Mouse (Mus musculus) neural tube, embryonic 11.5 days (tissue): Measurements from ENCODE around the gene Sh3kbp1. TPM values are rescaled to one million over a fixed set of nuclear protein-coding genes. Genes with fewer than 3 reads are reported as not detected.
A peak's percentile ranks its signal among the peaks of the same experiment; 100 is the strongest.
"Not testable (repeated sequence)": the region's sequence is repeated elsewhere in the genome, so short reads cannot be mapped to it uniquely, and the experiment has no call there.

ENCODE experiments used
- ATAC-seq: fragments of 200-750 bp; cut with Nextera tagmentation; 2 replicates; pipeline ENCODE4 v1.8.0; 2017; ENCODE audit warnings: moderate number of reproducible peaks, mild to moderate bottlenecking, moderate TSS enrichment, moderate library complexity; ENCODE audit not compliant: insufficient read depth, low FRiP score, low TSS enrichment
- DNase-seq: peaks from one replicate; pipeline ENCODE4 v3.0.0-alpha.2; 2015; ENCODE audit warnings: low spot score
- H3K27ac ChIP-seq: fragments of 300-500 bp; sonication (generic); 2 replicates; pipeline ENCODE4 v1.5.1; 2014; ENCODE audit warnings: low read depth, mild to moderate bottlenecking, low read length
- H3K27me3 ChIP-seq: fragments of 300-500 bp; sonication (generic); 2 replicates; pipeline ENCODE4 v1.6.1; 2014; ENCODE audit warnings: mild to moderate bottlenecking, low read length, mixed read lengths; ENCODE audit not compliant: control insufficient read depth, insufficient read depth
- H3K36me3 ChIP-seq: fragments of 300-500 bp; sonication (generic); 2 replicates; pipeline ENCODE4 v1.6.1; 2014; ENCODE audit warnings: mild to moderate bottlenecking, low read length, moderate library complexity, mixed read lengths; ENCODE audit not compliant: control insufficient read depth, insufficient read depth
- H3K4me1 ChIP-seq: fragments of 300-500 bp; sonication (generic); 2 replicates; pipeline ENCODE4 v1.6.1; 2014; ENCODE audit warnings: low read length, mixed read lengths; ENCODE audit not compliant: control insufficient read depth, insufficient read depth
- H3K4me2 ChIP-seq: fragments of 300-500 bp; sonication (generic); 2 replicates; pipeline ENCODE4 v1.6.1; 2014; ENCODE audit warnings: low read depth, mild to moderate bottlenecking, moderate library complexity
- H3K4me3 ChIP-seq: fragments of 300-500 bp; sonication (generic); 2 replicates; pipeline ENCODE4 v1.5.1; 2014; ENCODE audit warnings: low read depth, low read length
- H3K9ac ChIP-seq: fragments of 300-500 bp; sonication (generic); 2 replicates; pipeline ENCODE4 v1.6.1; 2014; ENCODE audit warnings: mild to moderate bottlenecking, low read length
- H3K9me3 ChIP-seq: fragments of 300-500 bp; sonication (generic); 2 replicates; pipeline ENCODE4 v1.6.1; 2016; ENCODE audit warnings: low read length; ENCODE audit not compliant: control insufficient read depth
- WGBS: fragments of 180-500 bp; shearing (Covaris S2); extraction: QIAGEN DNeasy Blood & Tissue Kit; methylation state at CpG from one replicate; pipeline ENCODE4 v1.1.7; 2014; 5-methylcytosine and 5-hydroxymethylcytosine counted together
- polyA plus RNA-seq: library from polyadenylated mRNA; unstranded; fragments of >200 nt; fragmentation: Nextera tagmentation; extraction: Ambion mirVana; gene quantifications from 2 replicates; pipeline ENCODE4 v1.2.1, GENCODE M21; 2014

Gene Sh3kbp1
- polyA plus RNA-seq, result 39.7 and 42.6 TPM in 2 replicates

GRCm38 (mm10) chrX:159626907-159627587 is at the start of gene Sh3kbp1:
Sh3kbp1 (plus strand) TSS chrX:159627272.
- Histone ChIP-seq H3K9me3 (no peaks in the 10 kb centered on the region), H3K36me3 (no peaks in the 10 kb centered on the region), H3K4me1 (no peaks in the 10 kb centered on the region), H3K27ac (no peak within 1 kb of the TSS), H3K27me3 (no peaks in the 10 kb centered on the region), H3K9ac (peak within 1 kb of the TSS; percentile 58), H3K4me3 (peak within 1 kb of the TSS; percentile 52), H3K4me2 (peak within 1 kb of the TSS; percentile 58)
- DNase-seq, result peak; percentile 79
- 26% methylated on average over 32 of the region's 60 CpGs for WGBS
- peak; percentile 91 for ATAC-seq

GRCm38 (mm10) chrX:159584738-159585137 is 42.3 kb upstream of the Sh3kbp1 start:
- H3K36me3 ChIP-seq, H3K27me3 ChIP-seq, H3K9ac ChIP-seq, H3K4me2 ChIP-seq, H3K27ac ChIP-seq, ATAC-seq, H3K4me3 ChIP-seq, H3K4me1 ChIP-seq, H3K9me3 ChIP-seq, DNase-seq: not testable (repeated sequence)
- 73% methylated on average over 7 of the region's 7 CpGs for WGBS

GRCm38 (mm10) chrX:159591633-159592032 is 35.4 kb upstream of the Sh3kbp1 start:
- Histone ChIP-seq H3K4me2 (no peak overlapping the region), H3K27me3 (no peaks in the 10 kb centered on the region), H3K9me3 (no peaks in the 10 kb centered on the region), H3K36me3 (no peaks in the 10 kb centered on the region), H3K9ac (no peak overlapping the region), H3K27ac (no peak overlapping the region), H3K4me3 (no peak overlapping the region), H3K4me1 (no peaks in the 10 kb centered on the region)
- 73% methylated on average over 1 of the region's 1 CpGs for WGBS
- DNase-seq (no peak), ATAC-seq (no peak)

- Histone ChIP-seq H3K9me3 (no peaks in the 10 kb centered on the region), H3K4me2 (no peak overlapping the region), H3K4me3 (no peak overlapping the region), H3K4me1 (no peaks in the 10 kb centered on the region), H3K9ac (no peak overlapping the region), H3K27ac (no peak overlapping the region), H3K27me3 (no peaks in the 10 kb centered on the region), H3K36me3 (no peaks in the 10 kb centered on the region)
- WGBS, result 83% methylated on average over 1 of the region's 1 CpGs
- ATAC-seq, result no peak
- no peak for DNase-seq
Observed at GRCm38 (mm10) chrX:159597502-159597901, 29.6 kb upstream of the Sh3kbp1 start.

GRCm38 (mm10) chrX:159604832-159605231 is 22.2 kb upstream of the Sh3kbp1 start:
- WGBS, result 82% methylated on average over 2 of the region's 2 CpGs
- no peak overlapping the region for H3K4me2 ChIP-seq
- H3K9ac ChIP-seq, result no peak overlapping the region
- H3K27me3 ChIP-seq, result no peaks in the 10 kb centered on the region
- H3K27ac ChIP-seq, result no peak overlapping the region
- no peak overlapping the region for H3K4me3 ChIP-seq
- H3K36me3 ChIP-seq, result no peaks in the 10 kb centered on the region
- H3K4me1 ChIP-seq, result no peaks in the 10 kb centered on the region
- DNase-seq (no peak), ATAC-seq (no peak)
- no peaks in the 10 kb centered on the region for H3K9me3 ChIP-seq

- 50% methylated on average over 6 of the region's 6 CpGs for WGBS
- H3K27me3 ChIP-seq, result no peaks in the 10 kb centered on the region
- DNase-seq, result peak; percentile 14
Observed at GRCm38 (mm10) chrX:159606936-159607335, 20.1 kb upstream of the Sh3kbp1 start.

GRCm38 (mm10) chrX:159626208-159626906 is 715 bp upstream of the Sh3kbp1 start:
- H3K4me3 ChIP-seq, result peak overlapping the region; percentile 52
- DNase-seq (no peak), ATAC-seq (peak; percentile 58)
- WGBS, result 29% methylated on average over 12 of the region's 12 CpGs
- no peak overlapping the region for H3K27ac ChIP-seq
- no peaks in the 10 kb centered on the region for H3K9me3 ChIP-seq
- H3K36me3 ChIP-seq, result no peaks in the 10 kb centered on the region
- H3K4me1 ChIP-seq, result no peaks in the 10 kb centered on the region
- peak overlapping the region; percentile 58 for H3K4me2 ChIP-seq
- no peaks in the 10 kb centered on the region for H3K27me3 ChIP-seq
- H3K9ac ChIP-seq, result no peak overlapping the region; the same call in 1 of the 2 replicates

More at GRCm38 (mm10) chrX:159606936-159607335, 20.1 kb upstream of the Sh3kbp1 start:
- Histone ChIP-seq H3K36me3 (no peaks in the 10 kb centered on the region), H3K4me2 (no peak overlapping the region), H3K9ac (no peak overlapping the region), H3K4me3 (no peak overlapping the region), H3K27ac (no peak overlapping the region), H3K9me3 (no peaks in the 10 kb centered on the region), H3K4me1 (no peaks in the 10 kb centered on the region)
- ATAC-seq, result no peak

- DNase-seq (peak; percentile 63), ATAC-seq (peak; percentile 68)
- WGBS, result 14% methylated on average over 47 of the region's 56 CpGs
Observed at GRCm38 (mm10) chrX:159627588-159628566, 805 bp downstream of the Sh3kbp1 start.

More at GRCm38 (mm10) chrX:159627588-159628566, 805 bp downstream of the Sh3kbp1 start:
- Histone ChIP-seq H3K36me3 (no peaks in the 10 kb centered on the region), H3K4me1 (no peaks in the 10 kb centered on the region), H3K27ac (no peak overlapping the region), H3K4me2 (peak overlapping the region; percentile 58), H3K4me3 (peak overlapping the region; percentile 52), H3K9me3 (no peaks in the 10 kb centered on the region), H3K27me3 (no peaks in the 10 kb centered on the region), H3K9ac (peak overlapping the region; percentile 58)
